ENCODE assay signal across 16 mouse cellular contexts in genomic region chr9:55253849-55254248, GRCm38 (mm10).
"Had no signal": no experiment of that assay in that cellular context is flagged by ENCODE, and none has a peak within 500 bp of the region (broad histone marks: within the 10 kb centered on the region; RNA-seq: fewer than 3 reads in every experiment).

No protein-coding gene starts in this region.

- H3K27ac ChIP-seq: lung, embryonic 15.5 days; midbrain, embryonic 10.5 days; midbrain, embryonic 12.5 days; neural tube, embryonic 13.5 days; neural tube, embryonic 15.5 days; stomach, embryonic 15.5 days; stomach, postnatal 0 days had no signal

- H3K4me3 ChIP-seq: lung, embryonic 15.5 days; midbrain, embryonic 10.5 days; midbrain, embryonic 12.5 days; myocyte; neural tube, embryonic 13.5 days; neural tube, embryonic 15.5 days; stomach, embryonic 15.5 days had no signal

- H3K4me1 ChIP-seq: lung, embryonic 15.5 days; midbrain, embryonic 10.5 days; midbrain, embryonic 12.5 days; neural tube, embryonic 13.5 days; neural tube, embryonic 15.5 days; stomach, embryonic 15.5 days had no signal

- DNase-seq: lung, adult 2 months; lung, postnatal 14 days; midbrain, embryonic 14.5 days; retina, postnatal 1 day; right cerebral cortex, postnatal 14 days; thymus, adult 2 months; thymus, postnatal 25 days; thymus, postnatal 4 days had no signal
